Mouse (Mus musculus) gonadal fat pad, adult 2 months (tissue): Measurements from ENCODE around the gene Ube2g1. TPM values are rescaled to one million over a fixed set of nuclear protein-coding genes. Genes with fewer than 3 reads are reported as not detected.

Experiments
- DNase-seq: peaks from one replicate; pipeline ENCODE4 v3.0.0-alpha.2; 2012; ENCODE audit warnings: low read depth
- polyA plus RNA-seq: library from polyadenylated mRNA; depleted of rRNA; stranded (reverse); fragments of >200 nt; gene quantifications from 2 replicates; pipeline ENCODE4 v1.2.3, GENCODE M21; 2012; rRNA removed

Ube2g1 gene
- polyA plus RNA-seq: 7.7 and 9.8 TPM in 2 replicates

GRCm38 (mm10) chr11:72606694-72607407 lies at the start of gene Ube2g1:
TSS of gene Ube2g1 (plus strand) at chr11:72607283.
- peak; percentile 73 for DNase-seq

GRCm38 (mm10) chr11:72558155-72558554 lies 48.9 kb upstream of the Ube2g1 start:
- DNase-seq: no peak

- no peak for DNase-seq
Observed at GRCm38 (mm10) chr11:72560661-72561060, 46.4 kb upstream of the Ube2g1 start.

GRCm38 (mm10) chr11:72564232-72564807 lies 42.8 kb upstream of the Ube2g1 start:
- DNase-seq: no peak

- no peak for DNase-seq
Observed at GRCm38 (mm10) chr11:72566304-72566703, 40.8 kb upstream of the Ube2g1 start.

GRCm38 (mm10) chr11:72566816-72567338 lies 40.2 kb upstream of the Ube2g1 start:
- no peak for DNase-seq

GRCm38 (mm10) chr11:72569051-72569450 lies 38.0 kb upstream of the Ube2g1 start:
- DNase-seq: no peak

GRCm38 (mm10) chr11:72569671-72570318 lies 37.3 kb upstream of the Ube2g1 start:
- no peak for DNase-seq

GRCm38 (mm10) chr11:72570319-72570979 lies 36.6 kb upstream of the Ube2g1 start:
- DNase-seq: no peak

- DNase-seq: no peak
Observed at GRCm38 (mm10) chr11:72573819-72574218, 33.3 kb upstream of the Ube2g1 start.

GRCm38 (mm10) chr11:72576111-72576465 lies 31.0 kb upstream of the Ube2g1 start:
- DNase-seq: no peak

- no peak for DNase-seq
Observed at GRCm38 (mm10) chr11:72576466-72577351, 30.4 kb upstream of the Ube2g1 start.

GRCm38 (mm10) chr11:72578471-72578870 lies 28.6 kb upstream of the Ube2g1 start:
- peak; percentile 79 for DNase-seq

- peak; percentile 68 for DNase-seq
Observed at GRCm38 (mm10) chr11:72581609-72582447, 25.3 kb upstream of the Ube2g1 start.

GRCm38 (mm10) chr11:72582448-72582705 lies 24.7 kb upstream of the Ube2g1 start:
- DNase-seq: no peak

- DNase-seq: no peak
Observed at GRCm38 (mm10) chr11:72583092-72583491, 24.0 kb upstream of the Ube2g1 start.

GRCm38 (mm10) chr11:72586570-72586969 lies 20.5 kb upstream of the Ube2g1 start:
- DNase-seq: no peak

GRCm38 (mm10) chr11:72587537-72588233 lies 19.4 kb upstream of the Ube2g1 start:
- no peak for DNase-seq

GRCm38 (mm10) chr11:72595010-72595737 lies 11.9 kb upstream of the Ube2g1 start:
- no peak for DNase-seq
